9 mouse cellular contexts compared by ENCODE assay signal in the genomic region with DNA sequence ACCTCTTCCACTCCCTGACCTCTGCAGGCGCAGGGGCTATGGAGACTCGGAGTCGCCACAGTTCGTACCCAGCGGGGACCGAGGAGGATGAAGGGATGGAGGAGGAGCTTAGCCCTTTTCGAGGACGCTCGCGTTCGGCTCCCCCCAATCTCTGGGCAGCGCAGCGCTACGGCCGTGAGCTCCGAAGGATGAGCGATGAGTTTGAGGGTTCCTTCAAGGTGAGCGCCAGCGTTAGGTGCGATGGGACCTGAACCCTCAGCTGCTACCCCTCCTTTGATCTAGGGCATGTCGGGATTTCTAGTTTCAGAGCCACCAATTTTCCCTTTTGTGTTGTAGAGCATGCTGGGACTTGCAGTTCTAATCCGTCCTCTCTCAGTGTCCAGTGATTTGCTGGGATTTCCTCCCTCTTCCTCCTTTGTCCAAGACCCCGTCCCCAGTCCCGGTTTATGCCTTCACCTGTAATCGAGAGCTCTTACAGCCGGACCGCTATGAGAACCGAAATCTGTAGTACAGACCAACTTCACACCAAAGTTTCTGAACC. TPM values are rescaled to one million over a fixed set of nuclear protein-coding genes. Genes with fewer than 3 reads are reported as not detected.
DNase-seq lines count a peak whose midpoint lies in the region; ATAC-seq and TF ChIP-seq lines count a peak whose summit lies in the region.
"Had no signal": no experiment of that assay in that cellular context is flagged by ENCODE, and none has a peak within 500 bp of the region (broad histone marks: within the 10 kb centered on the region; RNA-seq: fewer than 3 reads in every experiment).

No protein-coding gene starts in this region.

- H3K9ac ChIP-seq in embryonic facial prominence, embryonic 11.5 days (replicated peaks; ENCODE audit: low read length), result peak overlapping the region; percentile 74
- peak overlapping the region; percentile 73 for H3K9ac ChIP-seq in lung, embryonic 14.5 days
- H3K9ac ChIP-seq in neural tube, embryonic 15.5 days (replicated peaks), result peak overlapping the region; percentile 58

- H3K27ac ChIP-seq in embryonic facial prominence, embryonic 11.5 days (replicated peaks; ENCODE audit: low read depth, low read length), result peak overlapping the region; percentile 91
- peak overlapping the region; percentile 99 for H3K27ac ChIP-seq in lung, embryonic 14.5 days (ENCODE audit: low read depth)
- peak overlapping the region; percentile 90 for H3K27ac ChIP-seq in neural tube, embryonic 15.5 days (replicated peaks)

- under 1% methylated on average over 28 of the region's 28 CpGs for WGBS in embryonic facial prominence, embryonic 11.5 days
- under 1% methylated on average over 28 of the region's 28 CpGs for WGBS in lung, embryonic 14.5 days
- under 1% methylated on average over 28 of the region's 28 CpGs for WGBS in neural tube, embryonic 15.5 days

- peaks cover 2% of the 10 kb centered on the region for H3K36me3 ChIP-seq in embryonic facial prominence, embryonic 11.5 days (replicated peaks; ENCODE audit: control insufficient read depth, insufficient read depth, low read depth, low read length)
- peaks cover 27% of the 10 kb centered on the region for H3K36me3 ChIP-seq in lung, embryonic 14.5 days (ENCODE audit: insufficient read depth)
- H3K36me3 ChIP-seq in neural tube, embryonic 15.5 days, result peaks cover 18% of the 10 kb centered on the region; the same call in 1 of the 2 replicates

- peak; percentile 82 for DNase-seq in adrenal gland, adult 2 months
- DNase-seq in embryonic facial prominence, embryonic 11.5 days (ENCODE audit: low spot score), result peak; percentile 80
- DNase-seq in heart, postnatal 10 days, result peak; percentile 68 to 74
- DNase-seq in kidney, postnatal 4 days, result peak; percentile 62 to 69
- peak; percentile 79 for DNase-seq in lung, embryonic 14.5 days
- DNase-seq in spleen, postnatal 10 days (ENCODE audit: low spot score in 2 of 2), result no peak

- H3K27me3 ChIP-seq in embryonic facial prominence, embryonic 11.5 days (ENCODE audit: control insufficient read depth, insufficient read depth, low read length), result no peaks in the 10 kb centered on the region
- H3K27me3 ChIP-seq in lung, embryonic 14.5 days (ENCODE audit: insufficient read depth, low read length), result no peaks in the 10 kb centered on the region
- H3K27me3 ChIP-seq in neural tube, embryonic 15.5 days (replicated peaks), result no peaks in the 10 kb centered on the region

- H3K4me2 ChIP-seq in embryonic facial prominence, embryonic 11.5 days (ENCODE audit: low read depth, low read length), result peak overlapping the region; percentile 94
- peak overlapping the region; percentile 95 for H3K4me2 ChIP-seq in lung, embryonic 14.5 days
- peak overlapping the region; percentile 99 for H3K4me2 ChIP-seq in neural tube, embryonic 15.5 days

- no peak for TF ChIP-seq CTCF in lung, embryonic 14.5 days (IDR thresholded peaks at IDR 0.05; ENCODE audit: low read depth)

- H3K9me3 ChIP-seq in embryonic facial prominence, embryonic 11.5 days (replicated peaks; ENCODE audit: control insufficient read depth, low read length), result no peaks in the 10 kb centered on the region
- no peaks in the 10 kb centered on the region for H3K9me3 ChIP-seq in lung, embryonic 14.5 days (ENCODE audit: low read depth, low read length)
- no peaks in the 10 kb centered on the region for H3K9me3 ChIP-seq in neural tube, embryonic 15.5 days (replicated peaks)

- peak; percentile 32 for ATAC-seq in CD4-positive, CD25-positive, alpha-beta regulatory T cell, adult 4 months
- peak; percentile 55 for ATAC-seq in embryonic facial prominence, embryonic 11.5 days (replicated peaks; ENCODE audit: insufficient number of reproducible peaks, low FRiP score, low TSS enrichment, low read depth)
- ATAC-seq in lung, embryonic 14.5 days (ENCODE audit: insufficient read depth), result peak; percentile 27
- peak; percentile 70 for ATAC-seq in neural tube, embryonic 15.5 days (ENCODE audit: low FRiP score)

- H3K4me3 ChIP-seq in embryonic facial prominence, embryonic 11.5 days (ENCODE audit: low read depth, low read length), result peak overlapping the region; percentile 44
- peak overlapping the region; percentile 55 for H3K4me3 ChIP-seq in lung, embryonic 14.5 days (ENCODE audit: low read depth, low read length)
- H3K4me3 ChIP-seq in neural tube, embryonic 15.5 days (replicated peaks), result peak overlapping the region; percentile 56

- peaks cover 6% of the 10 kb centered on the region for H3K4me1 ChIP-seq in embryonic facial prominence, embryonic 11.5 days (ENCODE audit: control insufficient read depth, insufficient read depth, low read length)
- H3K4me1 ChIP-seq in lung, embryonic 14.5 days (ENCODE audit: insufficient read depth), result peaks cover 17% of the 10 kb centered on the region
- peaks cover 33% of the 10 kb centered on the region for H3K4me1 ChIP-seq in neural tube, embryonic 15.5 days

- intact Hi-C loops in heart, postnatal 10 days (cut with DNase I), result loop anchor here (1.0 kb wide), 1 partner anchor 8 kb away; the partner anchor contains the start of gene Gpr137

RNA-seq across cellular contexts. Expression of gene Gpr137, which starts 8.4 kb away (rescaled TPM):
- 10 to 100 TPM in 1 of 2 experiments, 1 to 10 TPM in 1; 8.4 to 11.4 TPM for polyA plus RNA-seq in CD4-positive, CD25-positive, alpha-beta regulatory T cell, adult 4 months (2017; shearing (Covaris generic))
- total RNA-seq in adrenal gland, adult 2 months (2021), result 10 to 100 TPM; 47.9 to 51.5 TPM
- 202 and 223 TPM in 2 replicates for polyA plus RNA-seq in adrenal gland, adult 2 months (2012; rRNA removed)
- polyA plus RNA-seq in embryonic facial prominence, embryonic 11.5 days (2014; fragmentation: Nextera tagmentation; extraction: Ambion mirVana), result 18.1 and 21.9 TPM in 2 replicates
- total RNA-seq in heart, postnatal 10 days (2021), result 10 to 100 TPM; 28.8 to 32.4 TPM
- 21.8 and 23.5 TPM in 2 replicates for polyA plus RNA-seq in lung, embryonic 14.5 days (2014; fragmentation: Nextera tagmentation; extraction: Ambion mirVana)
- polyA plus RNA-seq in neural tube, embryonic 15.5 days (2015; fragmentation: Nextera tagmentation; extraction: Ambion mirVana), result 59.8 and 72.3 TPM in 2 replicates

RNA-seq across cellular contexts. Expression of gene Bad, which starts 9.0 kb away (rescaled TPM):
- polyA plus RNA-seq in CD4-positive, CD25-positive, alpha-beta regulatory T cell, adult 4 months (2017; shearing (Covaris generic)), result 10 to 100 TPM; 36.8 to 49.6 TPM
- 10 to 100 TPM; 44.7 to 58.7 TPM for total RNA-seq in adrenal gland, adult 2 months (2021)
- polyA plus RNA-seq in adrenal gland, adult 2 months (2012; rRNA removed), result 91.2 and 102 TPM in 2 replicates
- polyA plus RNA-seq in embryonic facial prominence, embryonic 11.5 days (2014; fragmentation: Nextera tagmentation; extraction: Ambion mirVana), result 57.4 and 60.7 TPM in 2 replicates
- 10 to 100 TPM; 30.8 to 34.1 TPM for total RNA-seq in heart, postnatal 10 days (2021)
- 61.0 and 65.0 TPM in 2 replicates for polyA plus RNA-seq in lung, embryonic 14.5 days (2014; fragmentation: Nextera tagmentation; extraction: Ambion mirVana)
- polyA plus RNA-seq in neural tube, embryonic 15.5 days (2015; fragmentation: Nextera tagmentation; extraction: Ambion mirVana), result 90.8 and 90.9 TPM in 2 replicates

RNA-seq across cellular contexts. Expression of gene Kcnk4, which starts 16.4 kb away (rescaled TPM):
- polyA plus RNA-seq in CD4-positive, CD25-positive, alpha-beta regulatory T cell, adult 4 months (2017; shearing (Covaris generic)), result not detected
- total RNA-seq in adrenal gland, adult 2 months (2021), result under 1 TPM in 1 of 2 experiments, not detected in 1; 0.31 TPM
- polyA plus RNA-seq in adrenal gland, adult 2 months (2012; rRNA removed), result 0.06 TPM in 1 of 2 replicates, not detected in the other
- 0.26 and 0.32 TPM in 2 replicates for polyA plus RNA-seq in embryonic facial prominence, embryonic 11.5 days (2014; fragmentation: Nextera tagmentation; extraction: Ambion mirVana)
- under 1 TPM in 1 of 2 experiments, not detected in 1; 0.27 TPM for total RNA-seq in heart, postnatal 10 days (2021)
- polyA plus RNA-seq in lung, embryonic 14.5 days (2014; fragmentation: Nextera tagmentation; extraction: Ambion mirVana), result 0.17 and 0.38 TPM in 2 replicates
- 11.8 and 13.8 TPM in 2 replicates for polyA plus RNA-seq in neural tube, embryonic 15.5 days (2015; fragmentation: Nextera tagmentation; extraction: Ambion mirVana)
- total RNA-seq: gastrocnemius, postnatal 36 days had no signal

RNA-seq across cellular contexts. Expression of gene Ppp1r14b, which starts 24.1 kb away (rescaled TPM):
- 10 to 100 TPM in 1 of 2 experiments, 1 to 10 TPM in 1; 9.3 to 23.8 TPM for polyA plus RNA-seq in CD4-positive, CD25-positive, alpha-beta regulatory T cell, adult 4 months (2017; shearing (Covaris generic))
- 100 to 1,000 TPM; 123 to 288 TPM for total RNA-seq in adrenal gland, adult 2 months (2021)
- polyA plus RNA-seq in adrenal gland, adult 2 months (2012; rRNA removed), result 156 and 181 TPM in 2 replicates
- 247 and 268 TPM in 2 replicates for polyA plus RNA-seq in embryonic facial prominence, embryonic 11.5 days (2014; fragmentation: Nextera tagmentation; extraction: Ambion mirVana)
- 100 to 1,000 TPM; 168 to 180 TPM for total RNA-seq in heart, postnatal 10 days (2021)
- polyA plus RNA-seq in lung, embryonic 14.5 days (2014; fragmentation: Nextera tagmentation; extraction: Ambion mirVana), result 218 and 224 TPM in 2 replicates
- 141 and 159 TPM in 2 replicates for polyA plus RNA-seq in neural tube, embryonic 15.5 days (2015; fragmentation: Nextera tagmentation; extraction: Ambion mirVana)

RNA-seq across cellular contexts. Expression of gene Catsperz, which starts 25.5 kb away (rescaled TPM):
- polyA plus RNA-seq in CD4-positive, CD25-positive, alpha-beta regulatory T cell, adult 4 months (2017; shearing (Covaris generic)), result not detected
- under 1 TPM in 1 of 2 experiments, not detected in 1; 0.58 TPM for total RNA-seq in adrenal gland, adult 2 months (2021)
- polyA plus RNA-seq in adrenal gland, adult 2 months (2012; rRNA removed), result not detected in 2 replicates
- polyA plus RNA-seq in embryonic facial prominence, embryonic 11.5 days (2014; fragmentation: Nextera tagmentation; extraction: Ambion mirVana), result 1.0 and 1.9 TPM in 2 replicates
- total RNA-seq in heart, postnatal 10 days (2021), result not detected
- polyA plus RNA-seq in lung, embryonic 14.5 days (2014; fragmentation: Nextera tagmentation; extraction: Ambion mirVana), result 2.2 and 2.3 TPM in 2 replicates
- polyA plus RNA-seq in neural tube, embryonic 15.5 days (2015; fragmentation: Nextera tagmentation; extraction: Ambion mirVana), result 6.8 TPM in 2 replicates
- total RNA-seq: gastrocnemius, postnatal 36 days had no signal

Comparison
In these comparisons a context has a peak if more than half of its experiments do, and no peak if none do; other contexts are left out.
1. DNase-seq: peak in adrenal gland, adult 2 months (single experiment), embryonic facial prominence, embryonic 11.5 days (single experiment), heart, postnatal 10 days (2 of 2), kidney, postnatal 4 days (2 of 2) and lung, embryonic 14.5 days (single experiment); none in spleen, postnatal 10 days (0 of 2).
2. Peak in every context shown above with its lines, with median percentiles within 50 percentile points of each other: ATAC-seq, H3K27ac ChIP-seq, H3K4me2 ChIP-seq, H3K4me3 ChIP-seq and H3K9ac ChIP-seq.